Mouse (Mus musculus) heart, postnatal 0 days (tissue): ENCODE results near the gene Slc6a15. TPM values are rescaled to one million over a fixed set of nuclear protein-coding genes. Genes with fewer than 3 reads are reported as not detected.

Source experiments
- ATAC-seq: fragments of 200-750 bp; cut with Nextera tagmentation; 2 replicates; pipeline ENCODE4 v1.8.0; 2017; ENCODE audit warnings: low read depth, moderate number of reproducible peaks, moderate library complexity; ENCODE audit not compliant: insufficient read depth
- DNase-seq: peaks from one replicate; pipeline ENCODE4 v3.0.0-alpha.2; 2016; ENCODE audit warnings: low spot score
- H3K27ac ChIP-seq: fragments of 300-500 bp; sonication (generic); 2 replicates; pipeline ENCODE4 v1.5.1; 2014; ENCODE audit warnings: low read depth, mild to moderate bottlenecking
- H3K27me3 ChIP-seq: fragments of 300-500 bp; sonication (generic); 2 replicates; pipeline ENCODE4 v1.6.1; 2014; ENCODE audit warnings: low read length, mixed read lengths; ENCODE audit not compliant: control insufficient read depth, insufficient read depth
- H3K36me3 ChIP-seq: fragments of 300-500 bp; sonication (generic); replicated peaks from 2 replicates; pipeline ENCODE4 v1.6.1; 2014; ENCODE audit warnings: low read length, mixed read lengths; ENCODE audit not compliant: control insufficient read depth, insufficient read depth
- H3K4me1 ChIP-seq: fragments of 300-500 bp; sonication (generic); 2 replicates; pipeline ENCODE4 v1.6.1; 2014; ENCODE audit warnings: antibody characterized with exemption; ENCODE audit not compliant: control insufficient read depth, insufficient read depth
- H3K4me2 ChIP-seq: fragments of 300-500 bp; sonication (generic); 2 replicates; pipeline ENCODE4 v1.6.1; 2014; ENCODE audit warnings: low read depth, mild to moderate bottlenecking, low read length, moderate library complexity
- H3K4me3 ChIP-seq: fragments of 300-500 bp; sonication (generic); 2 replicates; pipeline ENCODE4 v1.5.1; 2014; ENCODE audit warnings: low read depth, low read length
- H3K9ac ChIP-seq: fragments of 300-500 bp; sonication (generic); replicated peaks from 2 replicates; pipeline ENCODE4 v1.6.1; 2014; ENCODE audit warnings: low read depth, low read length, mixed read lengths
- H3K9me3 ChIP-seq: fragments of 300-500 bp; sonication (generic); replicated peaks from 2 replicates; pipeline ENCODE4 v1.6.1; 2016; ENCODE audit warnings: low read length; ENCODE audit not compliant: control insufficient read depth
- CTCF ChIP-seq: IDR thresholded peaks from 2 replicates; pipeline ENCODE4 v1.5.1; 2016; ENCODE audit warnings: antibody characterized with exemption, control low read depth, low read depth
- EP300 ChIP-seq: IDR thresholded peaks from 2 replicates; pipeline ENCODE4 v1.6.1; 2016; ENCODE audit warnings: antibody characterized with exemption, low read depth
- WGBS: fragments of 180-500 bp; shearing (Covaris S2); extraction: QIAGEN DNeasy Blood & Tissue Kit; methylation state at CpG from one replicate; pipeline ENCODE4 v1.1.7; 2014; 5-methylcytosine and 5-hydroxymethylcytosine counted together
- polyA plus RNA-seq: library from polyadenylated mRNA; unstranded; fragments of >200 nt; fragmentation: Nextera tagmentation; extraction: Ambion mirVana; gene quantifications from 2 replicates; pipeline ENCODE4 v1.2.1, GENCODE M21; 2015
- total RNA-seq: library from RNA; depleted of rRNA; stranded (reverse); fragments of >200 nt; gene quantifications from 2 replicates; pipeline ENCODE4 v1.2.3, GENCODE M21; 2014; ENCODE audit warnings: low replicate concordance

Gene Slc6a15
- total and polyA plus RNA-seq, 2 experiments from 2014 or later = 0.10 TPM; not detected in 1

- ATAC-seq (no peak), DNase-seq (no peak)
- Histone ChIP-seq H3K9me3 (no peaks in the 10 kb centered on the region), H3K36me3 (no peaks in the 10 kb centered on the region), H3K4me3 (no peak overlapping the region), H3K27ac (no peak overlapping the region), H3K27me3 (no peaks in the 10 kb centered on the region), H3K9ac (no peak overlapping the region), H3K4me1 (no peaks in the 10 kb centered on the region), H3K4me2 (no peak overlapping the region)
- TF ChIP-seq CTCF (no peak), EP300 (no peak)
- WGBS = 68% methylated on average over 2 of the region's 2 CpGs
Observed at GRCm38 (mm10) chr10:103346797-103347196, 20.8 kb upstream of the Slc6a15 start.

GRCm38 (mm10) chr10:103368296-103369080 is 905 bp downstream of the Slc6a15 start:
- peaks cover 10% of the 10 kb centered on the region; the same call in 1 of the 2 replicates for H3K27me3 ChIP-seq
- 0 out of 2 replicates have a peak, but pooled peaks have one; percentile 14 for ATAC-seq
- H3K9ac ChIP-seq = peak overlapping the region; percentile 32; the same call in 1 of the 2 replicates
- H3K27ac ChIP-seq = no peak overlapping the region
- under 1% methylated on average over 37 of the region's 37 CpGs for WGBS
- no peaks in the 10 kb centered on the region; the same call in 1 of the 2 replicates for H3K4me1 ChIP-seq
- peak; percentile 17 for DNase-seq
- no peaks in the 10 kb centered on the region for H3K36me3 ChIP-seq
- H3K4me2 ChIP-seq = peak overlapping the region; percentile 86
- H3K4me3 ChIP-seq = peak overlapping the region; percentile 57
- TF ChIP-seq EP300 (no peak), CTCF (no peak)
- H3K9me3 ChIP-seq = no peaks in the 10 kb centered on the region

GRCm38 (mm10) chr10:103369081-103369420 is 1.5 kb downstream of the Slc6a15 start:
- Histone ChIP-seq H3K27me3 (peaks cover 10% of the 10 kb centered on the region; the same call in 1 of the 2 replicates), H3K4me3 (peak overlapping the region; percentile 57), H3K9ac (peak overlapping the region; percentile 32; the same call in 1 of the 2 replicates), H3K4me1 (no peaks in the 10 kb centered on the region; the same call in 1 of the 2 replicates), H3K27ac (no peak overlapping the region), H3K9me3 (no peaks in the 10 kb centered on the region), H3K36me3 (no peaks in the 10 kb centered on the region), H3K4me2 (peak overlapping the region; percentile 86)
- no peak for TF ChIP-seq CTCF
- no peak for TF ChIP-seq EP300
- DNase-seq = peak; percentile 61
- WGBS = under 1% methylated on average over 8 of the region's 8 CpGs
- ATAC-seq = peak; percentile 73

DNA sequence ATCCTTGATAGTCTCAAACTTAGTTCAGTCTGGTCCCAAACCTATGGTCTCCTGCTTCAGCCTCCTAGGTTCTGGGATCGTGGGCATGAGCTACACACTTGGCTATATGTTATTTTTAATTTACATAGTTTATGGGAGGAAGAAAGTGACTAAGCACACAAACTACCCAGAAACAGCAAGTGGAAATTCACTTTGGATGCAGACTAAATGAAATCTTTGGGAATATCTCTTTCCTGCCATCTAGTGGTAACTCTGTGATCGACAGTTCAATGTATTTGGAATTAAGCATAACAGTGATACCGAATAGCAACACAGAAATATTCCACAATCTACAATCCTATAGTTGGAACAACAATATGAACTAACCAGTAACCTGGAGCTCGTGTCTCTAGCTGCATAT is 34.6 kb downstream of the Slc6a15 start:
- H3K4me2 ChIP-seq = no peak overlapping the region
- no peaks in the 10 kb centered on the region for H3K27me3 ChIP-seq
- ATAC-seq (no peak), DNase-seq (no peak)
- no peaks in the 10 kb centered on the region for H3K4me1 ChIP-seq
- 18% methylated on average over 4 of the region's 4 CpGs for WGBS
- H3K4me3 ChIP-seq = no peak overlapping the region
- H3K9me3 ChIP-seq = no peaks in the 10 kb centered on the region
- no peak for TF ChIP-seq EP300
- peak; percentile 57 for TF ChIP-seq CTCF
- H3K9ac ChIP-seq = no peak overlapping the region
- no peak overlapping the region for H3K27ac ChIP-seq
- no peaks in the 10 kb centered on the region for H3K36me3 ChIP-seq

DNA sequence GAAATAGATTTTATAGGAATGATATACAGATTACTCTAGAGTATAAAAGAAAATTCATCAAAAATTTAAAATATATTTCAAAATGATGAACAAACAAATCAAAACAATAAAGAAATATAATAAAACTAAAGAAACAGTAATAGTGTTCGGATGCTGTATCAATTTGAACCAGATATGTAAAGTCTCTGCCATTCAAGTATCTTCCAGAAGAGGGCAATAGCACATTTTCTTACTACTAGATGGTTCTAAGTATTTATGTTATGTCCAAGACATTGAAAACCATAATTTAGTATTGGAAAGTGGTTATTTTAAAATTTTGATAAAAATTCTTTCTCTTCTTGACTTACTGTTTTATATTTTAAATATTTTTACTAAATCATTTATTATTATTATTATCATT is 60.1 kb downstream of the Slc6a15 start:
- H3K4me3 ChIP-seq = no peak overlapping the region
- ATAC-seq (no peak), DNase-seq (no peak)
- H3K27me3 ChIP-seq = no peaks in the 10 kb centered on the region
- no peaks in the 10 kb centered on the region for H3K36me3 ChIP-seq
- H3K4me2 ChIP-seq = no peak overlapping the region
- H3K9me3 ChIP-seq = no peaks in the 10 kb centered on the region
- 61% methylated on average over 1 of the region's 1 CpGs for WGBS
- H3K4me1 ChIP-seq = no peaks in the 10 kb centered on the region
- H3K9ac ChIP-seq = no peak overlapping the region
- H3K27ac ChIP-seq = no peak overlapping the region
- no peak for TF ChIP-seq EP300
- TF ChIP-seq CTCF = no peak

DNA sequence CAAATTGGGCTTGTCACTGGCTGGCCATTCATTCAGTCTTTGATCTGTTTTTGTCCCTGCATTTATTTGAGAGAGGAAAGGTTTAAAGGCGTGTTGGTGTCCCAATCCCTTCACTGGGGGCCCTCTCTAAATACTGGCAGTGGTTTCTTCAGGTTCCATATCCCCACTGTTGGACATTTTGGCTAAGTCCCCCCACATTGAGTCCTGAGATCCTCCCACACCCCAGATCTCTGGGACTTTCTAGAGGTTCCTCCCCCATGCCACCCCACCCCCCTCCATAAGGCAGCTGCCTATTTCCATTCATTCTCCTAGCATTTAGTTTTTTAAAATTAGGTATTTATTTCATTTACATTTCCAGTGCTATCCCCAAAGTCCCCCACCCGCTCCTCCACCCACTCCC is 75.0 kb downstream of the Slc6a15 start:
- DNase-seq = no peak
- no peak for ATAC-seq

More for the DNA sequence above, 75.0 kb downstream of the Slc6a15 start:
- H3K9me3 ChIP-seq = no peaks in the 10 kb centered on the region
- 82% methylated on average over 2 of the region's 2 CpGs for WGBS
- H3K4me2 ChIP-seq = no peak overlapping the region
- no peak overlapping the region for H3K9ac ChIP-seq
- H3K4me3 ChIP-seq = no peak overlapping the region
- no peaks in the 10 kb centered on the region for H3K27me3 ChIP-seq
- H3K27ac ChIP-seq = no peak overlapping the region
- no peaks in the 10 kb centered on the region for H3K36me3 ChIP-seq
- H3K4me1 ChIP-seq = no peaks in the 10 kb centered on the region
- TF ChIP-seq EP300 = no peak
- no peak for TF ChIP-seq CTCF
